Mouse (Mus musculus) left cerebral cortex, adult 18-20 months (tissue): ENCODE measurements around the gene Atmin. TPM values are rescaled to one million over a fixed set of nuclear protein-coding genes. Genes with fewer than 3 reads are reported as not detected.

ENCODE experiments used
- DNase-seq, 2 experiments: peaks; one replicate each; pipeline ENCODE4 v3.0.0; 2021 to 2022; ENCODE audit warnings: low spot score in 2 of 2, mixed read lengths in 1 of 2
- long read RNA-seq, 2 experiments: library from polyadenylated mRNA; stranded (forward); transcript quantifications; one replicate each; pipeline ENCODE4 v2.0.0; 2021
- total RNA-seq, 2 experiments: library from RNA; stranded (reverse); gene quantifications; 2 replicates each; pipeline ENCODE4 v1.2.3; 2021

The Atmin gene
- total RNA-seq, result 10 to 100 TPM; 76.7 to 77.7 TPM
- long read RNA-seq, experiment 1, full-length matches to known transcripts, result 61 of 89 reads
- long read RNA-seq, experiment 1, partial matches to known transcripts, result 27 of 89 reads
- long read RNA-seq, experiment 1, other reads (novel, unspliced or antisense), result 1 of 89 reads
- long read RNA-seq, experiment 2, full-length matches to known transcripts, result 34 of 61 reads
- long read RNA-seq, experiment 2, partial matches to known transcripts, result 26 of 61 reads
- long read RNA-seq, experiment 2, other reads (novel, unspliced or antisense), result 1 of 61 reads

- DNase-seq, result peak; percentile 81 to 89
These were observed at the start of gene Atmin for GRCm38 (mm10) chr8:116943161-116943554. Gene Atmin (plus strand): TSS chr8:116943393.

- no peak for DNase-seq
These were observed 49.3 kb upstream of the Atmin start for GRCm38 (mm10) chr8:116893938-116894337.

- DNase-seq, result no peak
These were observed 47.7 kb upstream of the Atmin start for GRCm38 (mm10) chr8:116895521-116895920.

DNA sequence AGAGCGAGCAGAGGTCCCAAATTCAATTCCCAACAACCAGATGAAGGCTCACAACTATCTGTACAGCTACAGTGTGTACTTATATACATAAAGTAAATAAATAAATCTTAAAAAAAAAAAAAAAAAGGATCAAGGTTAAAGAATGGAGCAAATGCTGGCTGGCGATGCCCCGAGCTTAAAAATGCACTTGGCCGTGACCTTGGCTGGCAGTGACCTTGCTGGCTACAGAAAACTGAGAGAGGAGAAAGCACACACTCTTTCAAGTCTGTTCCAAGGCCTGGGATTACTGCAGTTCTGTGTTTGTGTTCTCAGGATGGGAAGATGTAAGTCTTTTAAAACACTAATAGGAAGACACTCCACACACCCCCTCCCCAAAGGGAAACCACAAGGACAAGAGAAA lies 38.5 kb upstream of the Atmin start:
- DNase-seq, result no peak

- no peak for DNase-seq
These were observed 37.9 kb upstream of the Atmin start for GRCm38 (mm10) chr8:116905252-116905651.

- DNase-seq, result no peak
These were observed 37.4 kb upstream of the Atmin start for GRCm38 (mm10) chr8:116905836-116906235.

DNA sequence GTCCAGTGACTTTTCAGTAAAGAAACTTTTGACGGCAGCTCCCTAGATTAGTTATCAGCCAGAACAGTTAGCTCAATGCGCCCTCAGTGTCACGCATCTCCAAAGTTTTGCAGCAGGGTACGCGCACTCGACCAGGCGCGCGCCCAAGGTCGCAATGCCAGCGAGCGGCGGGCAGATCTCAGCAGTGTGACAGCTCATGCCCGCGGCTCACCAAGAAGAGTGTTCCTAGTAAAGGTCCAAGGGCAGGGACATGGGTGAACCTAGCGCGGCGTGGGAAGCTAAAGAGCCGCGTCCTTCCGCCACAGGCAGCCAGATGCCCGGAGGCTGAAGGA lies 22.2 kb upstream of the Atmin start:
- DNase-seq, result no peak

- DNase-seq, result peak; percentile 84 to 89
These were observed 21.7 kb upstream of the Atmin start, which contains the start of the genes Cmc2 and Cenpn for GRCm38 (mm10) chr8:116921337-116922059. Gene Cmc2 (minus strand): TSS chr8:116921455. Gene Cenpn (plus strand): TSS chr8:116921730.

GRCm38 (mm10) chr8:116922060-116922757 lies 21.0 kb upstream of the Atmin start:
- DNase-seq, result no peak

DNA sequence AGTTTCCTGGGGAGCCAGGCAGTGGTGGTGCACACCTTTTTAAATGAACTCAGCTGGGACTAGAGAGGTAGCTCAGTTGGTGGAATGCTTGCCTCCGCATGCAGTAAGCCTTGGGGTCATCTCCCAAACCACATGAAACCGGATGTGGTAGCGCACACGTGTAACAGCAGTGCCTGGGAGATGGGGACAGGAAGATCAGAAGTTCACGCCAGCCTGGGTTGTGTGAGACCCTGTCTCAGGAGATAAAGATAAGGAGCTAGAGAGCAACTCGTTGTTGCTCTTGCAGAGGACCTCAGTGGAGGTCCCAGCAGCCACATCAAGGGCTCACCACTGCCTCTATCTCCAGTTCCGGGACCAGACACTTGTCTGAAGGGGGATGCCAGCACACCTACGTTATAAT lies 19.7 kb upstream of the Atmin start:
- no peak for DNase-seq

DNA sequence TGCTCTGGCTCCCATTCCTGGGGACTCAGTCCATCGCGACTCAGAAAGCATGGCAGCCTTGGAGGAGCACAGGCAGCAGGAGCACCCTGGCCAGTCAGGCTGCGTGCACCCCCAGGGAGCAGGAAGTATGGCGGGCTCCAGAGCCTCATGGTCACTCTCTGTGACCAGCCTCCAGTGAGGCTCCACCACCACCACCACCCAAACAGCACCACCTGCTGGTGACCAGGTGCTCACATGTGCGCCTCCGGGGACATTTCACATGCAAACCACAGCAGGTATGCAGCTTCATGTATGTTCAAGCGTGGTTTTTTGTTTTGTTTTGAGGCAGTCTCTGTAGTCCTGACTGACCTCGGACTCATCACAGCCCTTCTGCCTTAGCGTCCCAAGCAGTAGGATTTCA lies 15.3 kb upstream of the Atmin start:
- no peak for DNase-seq

DNA sequence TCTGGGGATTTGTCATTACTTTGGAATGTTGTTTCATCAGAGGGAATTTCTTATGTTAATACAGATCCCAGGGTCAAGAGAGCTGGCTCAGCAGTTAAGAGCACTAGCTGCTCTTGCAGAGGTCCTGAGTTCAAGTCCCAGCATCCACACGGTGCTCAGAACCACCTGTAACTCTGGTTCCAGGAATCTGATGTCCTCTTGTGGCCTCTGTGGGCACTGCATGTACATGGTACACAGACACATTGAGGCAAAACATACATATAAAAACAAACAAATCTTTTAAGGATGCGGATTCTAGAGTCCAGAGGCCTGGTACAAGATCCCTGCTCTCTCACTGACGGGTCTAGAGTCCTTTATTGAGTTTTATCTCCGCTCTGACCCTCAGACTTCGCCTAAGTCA lies 14.6 kb upstream of the Atmin start:
- no peak for DNase-seq

- no peak for DNase-seq
These were observed 8.2 kb upstream of the Atmin start for GRCm38 (mm10) chr8:116934976-116935375.

- no peak for DNase-seq
These were observed 7.7 kb upstream of the Atmin start for GRCm38 (mm10) chr8:116935506-116935905.

GRCm38 (mm10) chr8:116942284-116943058 lies 722 bp upstream of the Atmin start:
- no peak for DNase-seq

DNA sequence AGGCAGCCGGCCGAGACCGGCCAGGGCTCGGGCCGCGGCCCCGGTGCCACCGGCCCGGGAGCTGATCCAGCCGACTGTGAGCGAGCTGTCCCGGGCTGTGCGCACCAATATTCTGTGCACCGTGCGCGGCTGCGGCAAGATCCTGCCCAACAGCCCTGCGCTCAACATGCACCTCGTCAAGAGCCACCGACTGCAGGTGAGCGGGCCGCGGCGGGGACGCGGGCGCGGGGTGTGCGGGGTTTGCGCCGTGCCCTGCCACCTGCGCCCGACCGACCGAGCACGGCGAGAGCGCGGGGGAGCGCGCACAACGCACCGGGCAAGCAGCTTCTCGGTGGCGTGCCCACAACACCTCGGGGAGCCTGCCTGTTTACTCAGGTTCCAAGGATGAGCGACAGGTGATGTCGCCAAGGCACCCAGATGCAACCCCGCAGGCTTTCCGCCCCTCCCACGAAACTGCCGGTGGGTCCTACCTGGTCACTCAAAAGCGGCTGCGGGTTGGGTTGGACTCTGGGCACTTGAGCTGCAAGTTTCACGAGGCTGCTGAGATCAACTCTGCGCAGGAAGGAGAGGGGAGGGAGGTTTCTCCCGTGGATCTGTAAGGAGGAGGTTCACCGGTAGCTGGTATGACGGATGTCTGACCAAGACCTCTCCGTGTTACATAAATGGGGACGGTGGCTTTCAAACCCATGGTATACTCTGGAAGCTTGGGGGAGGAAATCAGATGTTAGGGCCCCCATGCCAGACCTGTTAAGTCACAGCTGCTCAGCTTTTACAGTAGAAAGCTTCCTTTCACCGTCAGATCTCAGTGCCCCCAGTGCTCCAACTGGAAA lies 577 bp downstream of the Atmin start:
- DNase-seq, result peak; percentile 35 to 47

DNA sequence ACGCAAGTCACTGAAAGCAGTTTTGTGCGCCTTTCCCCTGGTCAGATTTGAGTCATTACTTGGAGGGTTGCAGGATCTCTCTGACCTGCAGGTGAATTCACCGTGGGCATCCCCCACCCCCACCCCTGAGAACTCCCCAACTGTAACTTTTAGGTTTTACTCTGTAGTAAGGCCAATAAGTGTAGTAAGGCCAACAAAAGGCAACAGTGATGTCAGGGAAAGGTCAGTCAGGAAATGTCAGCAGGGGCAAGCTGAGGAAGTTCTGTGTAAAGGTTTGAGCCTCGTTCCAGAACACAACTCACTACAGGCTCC lies 1.1 kb downstream of the Atmin start:
- no peak for DNase-seq

DNA sequence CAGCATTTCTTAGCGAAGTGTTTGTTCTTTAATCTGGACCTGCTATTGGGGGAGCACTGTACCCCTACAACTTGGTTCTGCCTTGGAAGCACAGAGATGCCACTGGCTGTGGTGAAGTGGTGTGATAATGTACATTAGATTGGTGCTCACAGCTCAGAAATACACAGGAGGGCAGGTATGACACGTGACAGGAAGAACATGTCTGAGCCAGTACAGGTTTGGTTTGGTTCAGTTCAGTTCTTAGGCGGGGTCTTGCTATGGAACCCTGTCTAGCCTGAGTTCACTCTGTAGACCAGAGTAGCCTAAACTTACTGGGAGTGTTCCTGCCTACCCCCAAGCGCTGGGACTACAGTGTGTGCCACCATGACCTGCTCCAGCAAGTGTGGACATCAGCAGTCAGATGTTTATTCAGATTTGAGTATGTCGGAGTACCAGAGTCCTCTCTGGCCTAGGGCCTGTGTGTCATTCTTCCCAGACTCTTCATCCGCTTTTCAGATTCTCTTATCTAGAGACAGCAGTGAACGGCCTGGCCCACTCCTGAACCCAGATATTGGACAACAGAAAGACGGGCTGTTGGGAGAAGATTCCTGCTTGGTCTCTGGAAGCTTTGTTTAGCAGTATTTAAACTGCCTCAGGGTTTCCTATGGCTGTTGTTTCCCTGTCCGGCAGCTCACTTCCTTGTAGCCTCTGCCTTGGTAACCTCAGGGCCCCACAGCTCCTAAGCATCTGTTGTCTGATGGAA lies 2.1 kb downstream of the Atmin start:
- no peak for DNase-seq

GRCm38 (mm10) chr8:116946268-116946838 lies 3.2 kb downstream of the Atmin start:
- peak; percentile 59 to 76 for DNase-seq

DNA sequence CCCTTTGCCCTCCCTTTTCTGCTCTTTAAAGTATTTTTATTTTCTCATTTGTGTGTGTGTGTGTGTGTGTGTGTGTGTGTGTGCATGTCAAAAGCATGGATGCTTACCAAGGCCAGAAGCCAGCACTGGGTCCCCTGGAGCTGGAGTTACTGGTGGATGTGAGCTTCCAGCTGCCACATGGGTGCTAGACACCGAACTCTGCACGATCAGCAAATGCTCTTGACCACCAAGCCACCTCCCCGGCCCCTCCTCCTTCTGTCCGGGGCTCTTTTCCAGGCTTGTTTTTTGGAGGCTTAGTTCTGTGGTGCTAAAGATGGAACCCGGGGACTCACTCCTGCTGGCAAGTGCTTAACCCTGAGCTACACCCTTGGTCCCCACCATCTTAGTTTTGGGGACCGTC lies 3.7 kb downstream of the Atmin start:
- no peak for DNase-seq
